Mouse (Mus musculus) olfactory bulb, adult 2 months (tissue): Measurements from ENCODE around the gene Ptprg.

ENCODE experiments used
- CTCF ChIP-seq: fragments of 200-500 bp; IDR thresholded peaks from 2 replicates; pipeline ENCODE4 v1.5.1; 2012; ENCODE audit warnings: low read depth, mild to moderate bottlenecking, low read length, moderate library complexity; ENCODE audit not compliant: insufficient read depth
- POLR2A ChIP-seq: fragments of 200-500 bp; IDR thresholded peaks from 2 replicates; pipeline ENCODE4 v1.6.1; 2012; ENCODE audit warnings: mild to moderate bottlenecking, low read depth, low read length, moderate library complexity; ENCODE audit not compliant: insufficient read depth

DNA sequence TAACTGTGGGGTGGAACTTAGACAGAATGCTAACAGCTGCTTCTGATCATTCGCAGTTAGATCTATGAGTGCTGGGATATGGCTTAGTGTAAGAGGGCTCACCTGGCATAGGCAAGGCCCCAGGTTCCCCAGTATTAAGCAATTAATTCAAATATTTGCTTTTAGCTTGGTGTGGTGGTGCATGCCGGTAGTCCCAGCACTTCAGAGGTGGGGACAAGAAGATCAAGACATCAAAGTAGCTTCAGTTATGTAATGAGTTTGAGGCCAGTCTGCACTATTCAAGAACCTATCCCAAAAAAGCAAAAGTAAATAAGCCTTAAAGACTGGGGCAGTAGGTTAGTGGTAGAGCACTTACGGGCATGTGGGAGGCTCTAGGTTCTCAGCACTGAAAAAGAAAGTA, 30.3 kb upstream of the Ptprg start:
- TF ChIP-seq CTCF (no peak), POLR2A (no peak)
